Mouse (Mus musculus): ENCODE results near the gene Tdp1. TPM values are rescaled to one million over a fixed set of nuclear protein-coding genes. Genes with fewer than 3 reads are reported as not detected.

Tdp1 gene
- polyA plus RNA-seq, 1 experiment from 2014 or later, result 89.7 TPM

GRCm38 (mm10) chr12:99902867-99903370 lies 18.6 kb downstream of the Tdp1 start:
- Histone ChIP-seq H3K27ac (replicated peaks) (no peak overlapping the region), H3K4me3 (no peak overlapping the region), H3K9me3 (replicated peaks) (no peaks in the 10 kb centered on the region), H3K27me3 (ENCODE audit: low read depth, poor library complexity, severe bottlenecking) (no peaks in the 10 kb centered on the region), H3K4me1 (no peaks in the 10 kb centered on the region), H3K36me3 (peaks cover 87% of the 10 kb centered on the region)
- WGBS, result 84% methylated on average over 4 of the region's 4 CpGs
- DNase-seq (ENCODE audit: low spot score), result no peak

DNA sequence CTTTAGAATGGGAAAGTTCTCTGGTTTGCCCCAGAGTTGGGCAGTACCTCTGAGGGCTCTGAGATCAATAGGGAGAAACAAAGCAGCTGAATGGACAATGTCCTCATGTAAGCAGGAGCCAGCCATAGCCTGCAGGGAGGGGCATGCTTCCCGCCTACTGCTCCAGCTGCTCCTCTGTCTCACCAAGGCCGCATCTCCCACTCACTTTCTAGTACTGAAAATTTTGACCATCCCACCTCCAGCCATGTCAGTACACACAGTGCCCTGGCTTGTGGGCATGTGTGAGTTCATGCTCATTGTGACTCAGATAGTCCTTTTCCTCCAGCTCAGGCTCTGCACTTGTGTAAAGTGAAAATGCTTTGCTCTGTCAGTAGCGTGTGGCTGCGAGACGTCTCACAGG lies 20.2 kb downstream of the Tdp1 start:
- no peak overlapping the region for H3K27ac ChIP-seq (replicated peaks)
- no peaks in the 10 kb centered on the region for H3K27me3 ChIP-seq (ENCODE audit: low read depth, poor library complexity, severe bottlenecking)
- H3K4me3 ChIP-seq, result no peak overlapping the region
- no peaks in the 10 kb centered on the region for H3K9me3 ChIP-seq (replicated peaks)
- no peak for DNase-seq (ENCODE audit: low spot score)
- H3K36me3 ChIP-seq, result peaks cover 86% of the 10 kb centered on the region
- 93% methylated on average over 5 of the region's 5 CpGs for WGBS
- H3K4me1 ChIP-seq, result no peaks in the 10 kb centered on the region

DNA sequence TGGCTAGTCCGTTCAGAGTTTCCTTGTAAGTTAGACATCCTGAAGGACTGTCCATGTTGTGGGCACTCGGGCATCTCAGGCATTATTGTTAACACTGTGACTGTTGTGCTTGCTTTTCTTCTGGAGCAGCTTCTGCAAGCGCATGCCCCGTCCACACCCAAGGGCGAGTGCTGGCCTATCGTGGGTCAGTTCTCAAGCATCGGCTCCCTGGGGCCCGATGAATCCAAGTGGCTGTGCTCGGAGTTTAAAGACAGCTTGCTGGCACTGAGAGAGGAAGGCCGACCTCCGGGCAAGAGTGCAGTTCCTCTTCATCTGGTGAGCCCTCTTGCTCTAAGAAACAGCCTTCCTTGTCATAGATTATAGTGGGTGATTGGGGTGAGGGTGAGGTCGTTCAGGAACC lies 27.1 kb downstream of the Tdp1 start:
- Histone ChIP-seq H3K36me3 (peaks cover 92% of the 10 kb centered on the region), H3K27ac (replicated peaks) (no peak overlapping the region), H3K4me1 (no peaks in the 10 kb centered on the region), H3K9me3 (replicated peaks) (no peaks in the 10 kb centered on the region), H3K27me3 (ENCODE audit: low read depth, poor library complexity, severe bottlenecking) (no peaks in the 10 kb centered on the region), H3K4me3 (no peak overlapping the region)
- no peak for DNase-seq (ENCODE audit: low spot score)
- WGBS, result 90% methylated on average over 12 of the region's 12 CpGs

- Histone ChIP-seq H3K36me3 (peaks cover 82% of the 10 kb centered on the region), H3K4me1 (peaks cover 4% of the 10 kb centered on the region), H3K4me3 (no peak overlapping the region), H3K9me3 (replicated peaks) (no peaks in the 10 kb centered on the region), H3K27ac (replicated peaks) (no peak overlapping the region), H3K27me3 (ENCODE audit: low read depth, poor library complexity, severe bottlenecking) (peaks cover 11% of the 10 kb centered on the region; the same call in 1 of the 2 replicates)
- 92% methylated on average over 15 of the region's 15 CpGs for WGBS
- no peak for DNase-seq (ENCODE audit: low spot score)
Observed at GRCm38 (mm10) chr12:99917800-99918427, 33.6 kb downstream of the Tdp1 start.

DNA sequence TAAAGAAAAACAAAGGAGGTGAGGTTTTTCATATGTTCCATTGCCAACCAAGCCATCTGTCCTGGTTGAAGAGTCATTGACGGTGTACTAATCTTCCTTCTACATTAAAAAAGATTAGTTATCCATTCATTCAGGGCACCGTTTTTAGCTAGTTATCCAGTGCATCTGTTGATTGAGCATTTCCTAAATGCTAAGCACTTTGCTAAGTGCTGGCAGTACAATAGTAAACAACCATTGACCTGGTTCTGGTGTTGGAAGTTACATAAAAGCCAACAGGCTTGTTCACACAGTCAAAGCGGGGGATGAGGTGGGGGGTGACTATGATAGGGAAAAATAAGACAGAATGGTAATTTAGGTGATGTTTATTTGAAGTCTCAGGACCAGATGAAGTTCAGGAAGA lies 35.3 kb downstream of the Tdp1 start:
- peaks cover 19% of the 10 kb centered on the region for H3K4me1 ChIP-seq
- H3K9me3 ChIP-seq (replicated peaks), result no peaks in the 10 kb centered on the region
- H3K4me3 ChIP-seq, result no peak overlapping the region
- 96% methylated on average over 3 of the region's 3 CpGs for WGBS
- H3K27ac ChIP-seq (replicated peaks), result no peak overlapping the region
- peaks cover 18% of the 10 kb centered on the region for H3K27me3 ChIP-seq (ENCODE audit: low read depth, poor library complexity, severe bottlenecking)
- DNase-seq (ENCODE audit: low spot score), result no peak
- H3K36me3 ChIP-seq, result peaks cover 68% of the 10 kb centered on the region

- peaks cover 31% of the 10 kb centered on the region for H3K27me3 ChIP-seq (ENCODE audit: low read depth, poor library complexity, severe bottlenecking)
- no peaks in the 10 kb centered on the region for H3K9me3 ChIP-seq (replicated peaks)
- DNase-seq (ENCODE audit: low spot score), result no peak
- peaks cover 60% of the 10 kb centered on the region for H3K36me3 ChIP-seq
- no peak overlapping the region for H3K4me3 ChIP-seq
- 92% methylated on average over 3 of the region's 3 CpGs for WGBS
- H3K27ac ChIP-seq (replicated peaks), result no peak overlapping the region
- H3K4me1 ChIP-seq, result peaks cover 28% of the 10 kb centered on the region
Observed at GRCm38 (mm10) chr12:99921045-99921444, 36.7 kb downstream of the Tdp1 start.

GRCm38 (mm10) chr12:99923131-99923606 lies 38.9 kb downstream of the Tdp1 start:
- Histone ChIP-seq H3K4me1 (peaks cover 36% of the 10 kb centered on the region), H3K9me3 (replicated peaks) (no peaks in the 10 kb centered on the region), H3K27ac (replicated peaks) (peak overlapping the region; percentile 61), H3K36me3 (peaks cover 57% of the 10 kb centered on the region), H3K27me3 (ENCODE audit: low read depth, poor library complexity, severe bottlenecking) (peaks cover 41% of the 10 kb centered on the region), H3K4me3 (no peak overlapping the region)
- WGBS, result 23% methylated on average over 5 of the region's 5 CpGs
- DNase-seq (ENCODE audit: low spot score), result peak; percentile 46

DNA sequence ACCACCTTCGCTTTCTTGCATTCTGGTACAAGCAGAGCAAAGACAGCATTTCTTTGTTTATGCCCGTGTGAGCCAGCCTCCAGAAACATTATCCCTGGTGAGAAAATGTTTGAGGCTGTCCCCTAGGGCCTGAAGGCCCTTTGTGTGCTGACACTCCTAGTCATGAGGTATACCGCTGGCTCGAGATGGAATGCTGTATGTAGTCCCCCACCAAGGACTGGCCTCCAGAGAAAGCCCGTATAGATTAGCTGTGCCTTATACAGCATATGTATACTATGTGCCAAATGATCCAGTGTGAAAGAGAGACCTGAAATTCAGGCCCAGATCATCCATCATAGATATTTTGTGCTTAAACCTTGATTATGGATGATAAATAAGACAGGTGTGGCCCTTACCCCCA lies 39.4 kb downstream of the Tdp1 start:
- Histone ChIP-seq H3K27me3 (ENCODE audit: low read depth, poor library complexity, severe bottlenecking) (peaks cover 36% of the 10 kb centered on the region), H3K36me3 (peaks cover 52% of the 10 kb centered on the region), H3K27ac (replicated peaks) (peak overlapping the region; percentile 61), H3K4me1 (peaks cover 36% of the 10 kb centered on the region), H3K4me3 (no peak overlapping the region), H3K9me3 (replicated peaks) (no peaks in the 10 kb centered on the region)
- 56% methylated on average over 5 of the region's 5 CpGs for WGBS
- no peak for DNase-seq (ENCODE audit: low spot score)

DNA sequence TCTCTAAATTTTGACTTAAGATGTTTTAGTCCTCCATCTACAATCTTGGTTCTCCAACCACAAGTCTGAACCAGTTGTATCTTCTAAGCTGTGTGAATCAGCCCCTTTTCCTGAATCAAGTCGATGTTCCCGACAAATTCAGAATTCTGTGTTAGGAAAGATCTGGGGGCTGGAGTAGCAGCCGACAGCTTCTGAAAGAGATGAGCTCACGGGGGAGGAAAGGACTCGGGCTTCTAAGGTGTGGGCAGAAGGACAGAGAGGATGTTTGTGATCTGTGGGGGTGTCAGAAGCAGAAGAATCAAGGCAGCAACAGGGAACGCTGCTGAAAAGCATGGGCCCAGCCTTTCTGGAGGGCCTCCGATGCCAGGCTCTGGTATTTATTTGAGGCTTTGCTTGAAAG lies 44.0 kb downstream of the Tdp1 start:
- no peak for DNase-seq (ENCODE audit: low spot score)
- H3K4me3 ChIP-seq, result no peak overlapping the region
- H3K36me3 ChIP-seq, result peaks cover 44% of the 10 kb centered on the region
- peaks cover 28% of the 10 kb centered on the region for H3K4me1 ChIP-seq
- peaks cover 30% of the 10 kb centered on the region for H3K27me3 ChIP-seq (ENCODE audit: low read depth, poor library complexity, severe bottlenecking)
- H3K27ac ChIP-seq (replicated peaks), result no peak overlapping the region
- H3K9me3 ChIP-seq (replicated peaks), result no peaks in the 10 kb centered on the region
- WGBS, result 90% methylated on average over 7 of the region's 7 CpGs

DNA sequence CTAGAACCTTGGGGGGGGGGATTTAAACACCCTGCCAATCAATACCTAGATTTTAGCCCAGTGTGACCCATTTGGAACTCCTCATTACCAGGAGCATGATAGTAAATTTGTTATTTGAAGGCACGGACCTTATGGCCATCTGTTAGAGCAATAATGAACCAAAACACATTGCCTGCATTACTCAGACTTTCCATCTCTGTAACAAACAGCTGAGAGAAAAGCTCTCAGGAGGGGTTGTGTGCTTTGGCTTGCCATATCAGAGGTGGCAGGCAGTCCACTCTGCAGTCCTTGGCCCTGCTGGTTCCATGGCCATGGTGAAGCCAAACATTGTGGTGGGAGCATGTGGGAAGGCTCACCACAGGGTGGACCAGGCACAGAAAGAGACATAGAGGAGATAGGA lies 44.8 kb downstream of the Tdp1 start:
- 89% methylated on average over 1 of the region's 1 CpGs for WGBS
- no peak for DNase-seq (ENCODE audit: low spot score)
- peaks cover 51% of the 10 kb centered on the region for H3K36me3 ChIP-seq
- H3K4me1 ChIP-seq, result peaks cover 20% of the 10 kb centered on the region
- H3K9me3 ChIP-seq (replicated peaks), result no peaks in the 10 kb centered on the region
- peaks cover 27% of the 10 kb centered on the region for H3K27me3 ChIP-seq (ENCODE audit: low read depth, poor library complexity, severe bottlenecking)
- no peak overlapping the region for H3K4me3 ChIP-seq
- no peak overlapping the region for H3K27ac ChIP-seq (replicated peaks)

DNA sequence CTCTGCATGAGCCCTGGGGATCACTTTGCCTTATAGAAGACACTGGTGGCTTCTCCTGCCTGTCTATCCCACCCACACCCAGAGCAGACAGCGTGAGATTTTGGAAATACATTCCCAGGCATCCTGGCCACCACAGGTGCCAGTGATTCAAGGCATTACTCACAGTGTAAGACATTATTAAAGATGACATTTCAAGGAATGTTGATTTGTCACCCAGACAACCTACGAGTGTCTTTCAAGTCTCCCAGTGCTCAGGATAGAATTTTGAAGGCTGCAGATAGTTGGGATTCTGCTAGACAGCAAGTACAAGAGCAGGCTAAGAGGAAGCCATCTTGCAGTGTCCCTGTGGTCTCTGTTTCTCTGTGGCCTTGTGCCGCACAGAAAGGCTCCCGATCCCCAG lies 47.9 kb downstream of the Tdp1 start:
- H3K9me3 ChIP-seq (replicated peaks), result no peaks in the 10 kb centered on the region
- H3K4me1 ChIP-seq, result no peaks in the 10 kb centered on the region
- no peak overlapping the region for H3K27ac ChIP-seq (replicated peaks)
- H3K4me3 ChIP-seq, result no peak overlapping the region
- WGBS, result 91% methylated on average over 4 of the region's 4 CpGs
- DNase-seq (ENCODE audit: low spot score), result no peak
- H3K36me3 ChIP-seq, result peaks cover 64% of the 10 kb centered on the region
- peaks cover 8% of the 10 kb centered on the region; the same call in 1 of the 2 replicates for H3K27me3 ChIP-seq (ENCODE audit: low read depth, poor library complexity, severe bottlenecking)

DNA sequence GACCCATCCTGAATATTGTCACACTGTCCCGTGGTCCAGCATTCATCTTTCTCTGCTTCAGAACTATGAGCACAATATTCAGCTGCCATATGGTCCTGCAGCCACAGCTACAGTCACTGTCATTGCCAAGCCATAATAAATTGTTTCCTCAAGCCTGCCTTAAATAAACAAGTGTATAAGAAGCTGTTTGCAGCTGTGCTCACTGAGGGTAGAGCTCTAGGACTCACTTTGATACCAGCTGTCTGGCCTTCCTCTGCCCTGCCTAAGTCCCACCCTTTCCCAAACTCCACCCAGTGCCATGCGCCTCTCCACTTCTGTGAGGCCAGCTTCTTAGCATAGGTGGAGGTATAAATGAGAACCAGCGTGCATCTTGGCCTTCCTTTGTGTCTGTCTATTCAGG lies 49.3 kb downstream of the Tdp1 start:
- no peak overlapping the region for H3K27ac ChIP-seq (replicated peaks)
- peaks cover 65% of the 10 kb centered on the region for H3K36me3 ChIP-seq
- no peaks in the 10 kb centered on the region for H3K9me3 ChIP-seq (replicated peaks)
- no peaks in the 10 kb centered on the region for H3K4me1 ChIP-seq
- 97% methylated on average over 3 of the region's 3 CpGs for WGBS
- DNase-seq (ENCODE audit: low spot score), result no peak
- no peaks in the 10 kb centered on the region; the same call in 1 of the 2 replicates for H3K27me3 ChIP-seq (ENCODE audit: low read depth, poor library complexity, severe bottlenecking)
- no peak overlapping the region for H3K4me3 ChIP-seq

DNA sequence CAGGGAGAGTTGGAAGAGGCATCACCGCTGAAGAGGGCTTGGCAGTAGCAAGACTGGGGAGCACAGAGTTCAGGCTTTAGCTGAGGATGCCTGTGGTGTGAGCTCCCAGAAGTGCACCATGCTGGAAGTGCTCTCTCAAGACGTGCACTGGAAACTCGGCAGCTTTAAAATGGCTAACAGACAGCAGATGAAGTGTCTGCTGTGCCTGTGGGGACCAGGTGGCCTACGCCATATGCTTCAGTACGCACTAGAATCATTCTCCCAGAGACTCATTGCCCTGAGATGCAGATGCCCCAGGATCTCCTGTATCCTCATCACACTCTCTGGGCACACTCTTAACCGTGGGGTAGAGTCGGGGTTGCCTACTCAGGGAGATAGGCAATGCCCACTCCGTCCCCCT lies 51.1 kb downstream of the Tdp1 start:
- no peak overlapping the region for H3K27ac ChIP-seq (replicated peaks)
- WGBS, result 96% methylated on average over 8 of the region's 8 CpGs
- no peaks in the 10 kb centered on the region for H3K27me3 ChIP-seq (ENCODE audit: low read depth, poor library complexity, severe bottlenecking)
- no peak overlapping the region for H3K4me3 ChIP-seq
- H3K4me1 ChIP-seq, result no peaks in the 10 kb centered on the region
- no peaks in the 10 kb centered on the region for H3K9me3 ChIP-seq (replicated peaks)
- peaks cover 65% of the 10 kb centered on the region for H3K36me3 ChIP-seq
- DNase-seq (ENCODE audit: low spot score), result no peak
